Mouse (Mus musculus) limb, embryonic 11.5 days (tissue): ENCODE measurements around the gene Gdf1. TPM values are rescaled to one million over a fixed set of nuclear protein-coding genes. Genes with fewer than 3 reads are reported as not detected.

ENCODE experiments used
- ATAC-seq: fragments of 200-750 bp; cut with Nextera tagmentation; 2 replicates; pipeline ENCODE4 v1.8.0; 2017; ENCODE audit warnings: low read depth; ENCODE audit not compliant: insufficient number of reproducible peaks, low FRiP score, low TSS enrichment
- DNase-seq: peaks from one replicate; pipeline ENCODE4 v3.0.0-alpha.2; 2015; ENCODE audit warnings: low spot score
- H3K27ac ChIP-seq: fragments of 300-500 bp; sonication (generic); replicated peaks from 2 replicates; pipeline ENCODE4 v1.5.1; 2014; ENCODE audit warnings: low read depth, mild to moderate bottlenecking, low read length
- H3K27me3 ChIP-seq: fragments of 300-500 bp; sonication (generic); 2 replicates; pipeline ENCODE4 v1.6.1; 2014; ENCODE audit warnings: mild to moderate bottlenecking, low read length, mixed read lengths; ENCODE audit not compliant: control insufficient read depth, insufficient read depth
- H3K36me3 ChIP-seq: fragments of 300-500 bp; sonication (generic); 2 replicates; pipeline ENCODE4 v1.6.1; 2014; ENCODE audit warnings: mild to moderate bottlenecking, low read length, moderate library complexity, mixed read lengths; ENCODE audit not compliant: control insufficient read depth, insufficient read depth
- H3K4me1 ChIP-seq: fragments of 300-500 bp; sonication (generic); 2 replicates; pipeline ENCODE4 v1.6.1; 2014; ENCODE audit warnings: low read length, mixed read lengths; ENCODE audit not compliant: control insufficient read depth, insufficient read depth
- H3K4me2 ChIP-seq: fragments of 300-500 bp; sonication (generic); 2 replicates; pipeline ENCODE4 v1.6.1; 2014; ENCODE audit warnings: low read depth, mild to moderate bottlenecking, moderate library complexity; ENCODE audit not compliant: severe bottlenecking
- H3K4me3 ChIP-seq: fragments of 300-500 bp; sonication (generic); 2 replicates; pipeline ENCODE4 v1.5.1; 2014; ENCODE audit warnings: low read depth, low read length
- H3K9ac ChIP-seq: fragments of 300-500 bp; sonication (generic); 2 replicates; pipeline ENCODE4 v1.6.1; 2014; ENCODE audit warnings: mild to moderate bottlenecking, low read length
- H3K9me3 ChIP-seq: fragments of 300-500 bp; sonication (generic); 2 replicates; pipeline ENCODE4 v1.6.1; 2016; ENCODE audit warnings: low read length; ENCODE audit not compliant: control insufficient read depth
- WGBS: fragments of 180-500 bp; shearing (Covaris S2); extraction: QIAGEN DNeasy Blood & Tissue Kit; methylation state at CpG from one replicate; pipeline ENCODE4 v1.1.7; 2014; 5-methylcytosine and 5-hydroxymethylcytosine counted together
- polyA plus RNA-seq: library from polyadenylated mRNA; unstranded; fragments of >200 nt; fragmentation: Nextera tagmentation; extraction: Ambion mirVana; gene quantifications from 2 replicates; pipeline ENCODE4 v1.2.1, GENCODE M21; 2014

Gdf1 gene
- polyA plus RNA-seq, 1 experiment from 2014 or later, result 4.2 TPM

DNA sequence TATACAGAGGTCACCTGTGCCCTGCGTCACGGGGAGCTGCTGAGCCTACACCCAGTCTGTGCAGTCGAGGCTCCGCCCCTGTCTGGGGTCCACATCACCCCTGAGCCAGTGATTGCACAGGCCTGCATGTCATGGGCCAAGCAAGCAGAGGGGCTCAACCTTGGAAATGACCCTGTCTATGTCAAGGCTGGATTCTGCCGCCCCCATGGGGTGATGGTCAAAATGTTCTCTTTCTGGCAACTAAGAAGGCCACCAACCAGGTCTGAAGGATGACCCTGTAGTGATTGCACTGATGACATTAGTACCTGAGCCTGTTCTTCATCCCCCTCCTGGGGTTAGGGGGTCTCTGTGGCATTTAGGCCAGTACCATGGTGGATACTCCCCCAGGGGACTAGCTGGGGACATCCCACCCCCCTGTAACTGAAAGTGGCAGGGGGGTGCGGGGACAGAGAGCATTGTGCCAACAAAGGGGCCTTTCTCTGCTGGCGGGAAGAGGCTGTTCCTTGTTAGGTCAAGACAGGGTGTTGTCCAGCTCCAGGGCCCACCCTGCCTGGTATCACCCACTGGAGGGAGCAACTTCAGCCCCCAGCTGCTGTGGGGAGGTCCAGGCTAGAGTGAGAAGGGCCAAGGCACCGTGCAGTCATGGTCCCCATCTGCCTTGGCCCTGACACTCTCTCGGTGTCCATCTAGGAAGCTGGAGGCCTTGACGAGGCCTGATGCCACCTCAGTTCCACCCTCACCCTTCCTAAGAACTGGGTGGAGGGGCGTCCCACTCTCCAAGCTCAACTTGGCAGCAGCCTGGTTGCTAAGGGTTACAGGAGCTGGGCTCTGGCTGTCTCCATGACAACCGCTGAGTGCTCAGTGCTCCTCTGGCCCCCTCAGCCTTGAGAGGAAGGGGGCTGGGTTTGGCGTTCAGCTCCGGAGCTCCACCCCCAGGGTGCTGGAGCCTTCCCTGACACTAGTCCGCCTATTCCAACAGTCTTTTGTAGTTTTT lies 12.8 kb upstream of the Gdf1 start:
- ATAC-seq (peak; percentile 80), DNase-seq (peak; percentile 83)
- H3K9ac ChIP-seq, result no peak overlapping the region
- H3K27me3 ChIP-seq, result no peaks in the 10 kb centered on the region
- no peak overlapping the region; the same call in 1 of the 2 replicates for H3K27ac ChIP-seq
- peak overlapping the region; percentile 67 for H3K4me2 ChIP-seq
- 15% methylated on average over 15 of the region's 15 CpGs for WGBS
- H3K4me1 ChIP-seq, result peaks cover 19% of the 10 kb centered on the region
- H3K4me3 ChIP-seq, result peak overlapping the region; percentile 41
- peaks cover 8% of the 10 kb centered on the region for H3K36me3 ChIP-seq
- H3K9me3 ChIP-seq, result no peaks in the 10 kb centered on the region

DNA sequence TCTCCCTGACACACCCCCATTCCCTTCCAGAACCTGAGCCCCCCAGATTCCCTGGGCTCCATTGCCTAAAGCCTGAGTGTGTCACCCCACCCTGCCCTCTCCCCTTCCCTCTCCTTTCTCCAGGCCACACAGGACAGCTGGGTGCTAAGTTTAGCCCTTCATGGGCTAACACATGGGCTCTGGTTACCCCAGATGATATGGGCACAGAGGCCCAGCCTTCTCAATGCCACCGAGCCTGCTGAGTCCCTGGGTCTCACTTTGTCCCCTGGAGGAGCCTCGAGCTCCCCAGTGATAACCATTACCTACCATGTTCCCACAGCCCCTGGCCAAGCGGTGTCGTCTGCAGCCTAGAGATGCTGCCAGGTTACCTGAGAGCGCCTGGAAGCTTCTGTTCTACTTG lies 11.7 kb upstream of the Gdf1 start:
- Histone ChIP-seq H3K27ac (no peak overlapping the region), H3K4me1 (peaks cover 19% of the 10 kb centered on the region), H3K27me3 (no peaks in the 10 kb centered on the region), H3K4me2 (no peak overlapping the region), H3K4me3 (no peak overlapping the region), H3K9ac (no peak overlapping the region), H3K9me3 (no peaks in the 10 kb centered on the region), H3K36me3 (peaks cover 3% of the 10 kb centered on the region; the same call in 1 of the 2 replicates)
- ATAC-seq (no peak), DNase-seq (no peak)
- WGBS, result 82% methylated on average over 5 of the region's 5 CpGs

DNA sequence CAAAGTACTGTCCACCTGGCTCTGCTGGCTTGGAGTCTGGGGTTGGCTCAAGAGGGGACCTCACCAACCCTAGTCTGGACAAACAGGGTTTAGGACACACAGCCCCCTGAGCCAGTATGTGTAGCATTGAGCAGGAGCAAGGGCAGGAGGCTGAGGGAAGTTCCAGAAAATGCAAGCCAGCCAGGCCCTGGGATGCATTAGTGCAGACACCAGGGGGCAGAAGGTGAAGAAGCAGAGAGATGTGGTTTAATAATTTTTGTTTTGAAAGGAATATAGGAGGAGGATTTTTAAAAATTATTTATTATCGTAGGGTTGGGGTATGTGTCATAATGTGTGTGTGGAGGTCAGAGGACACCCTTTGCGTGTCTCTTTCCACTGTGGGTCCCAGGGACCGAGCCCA lies 5.9 kb upstream of the Gdf1 start:
- 0 out of 2 replicates have a peak, but pooled peaks cover 2% of the 10 kb centered on the region for H3K36me3 ChIP-seq
- no peaks in the 10 kb centered on the region for H3K27me3 ChIP-seq
- no peak overlapping the region for H3K4me3 ChIP-seq
- H3K9ac ChIP-seq, result no peak overlapping the region
- ATAC-seq (no peak), DNase-seq (no peak)
- no peaks in the 10 kb centered on the region; the same call in 1 of the 2 replicates for H3K4me1 ChIP-seq
- whole genome bisulfite sequencing, result 94% methylated on average over 3 of the region's 3 CpGs
- no peak overlapping the region for H3K27ac ChIP-seq
- H3K9me3 ChIP-seq, result no peaks in the 10 kb centered on the region
- no peak overlapping the region for H3K4me2 ChIP-seq

DNA sequence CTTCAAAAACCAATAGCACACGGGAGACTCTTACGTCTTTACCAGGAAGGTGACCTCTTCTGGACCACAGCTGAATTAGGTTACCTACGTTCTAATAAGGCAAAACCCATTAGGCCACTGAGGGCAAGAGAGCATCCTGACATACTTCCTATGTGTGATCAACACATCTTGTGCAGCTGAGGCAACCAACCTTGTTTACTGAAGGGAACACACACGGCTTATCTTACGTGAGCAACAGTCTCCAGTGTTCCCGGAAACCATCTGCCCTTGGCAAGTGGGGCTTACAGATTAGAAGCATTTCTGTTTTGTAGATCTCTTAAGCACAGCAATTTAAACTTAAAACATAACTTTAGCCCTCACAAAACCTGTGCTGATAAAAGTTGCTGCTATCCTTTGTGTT lies 2.1 kb upstream of the Gdf1 start:
- no peak overlapping the region for H3K4me2 ChIP-seq
- H3K4me3 ChIP-seq, result no peak overlapping the region
- no peaks in the 10 kb centered on the region for H3K9me3 ChIP-seq
- no peak overlapping the region for H3K27ac ChIP-seq
- peaks cover 22% of the 10 kb centered on the region for H3K4me1 ChIP-seq
- DNase-seq (no peak), ATAC-seq (no peak)
- peaks cover 7% of the 10 kb centered on the region for H3K36me3 ChIP-seq
- 97% methylated on average over 6 of the region's 6 CpGs for WGBS
- no peak overlapping the region for H3K9ac ChIP-seq
- no peaks in the 10 kb centered on the region for H3K27me3 ChIP-seq

DNA sequence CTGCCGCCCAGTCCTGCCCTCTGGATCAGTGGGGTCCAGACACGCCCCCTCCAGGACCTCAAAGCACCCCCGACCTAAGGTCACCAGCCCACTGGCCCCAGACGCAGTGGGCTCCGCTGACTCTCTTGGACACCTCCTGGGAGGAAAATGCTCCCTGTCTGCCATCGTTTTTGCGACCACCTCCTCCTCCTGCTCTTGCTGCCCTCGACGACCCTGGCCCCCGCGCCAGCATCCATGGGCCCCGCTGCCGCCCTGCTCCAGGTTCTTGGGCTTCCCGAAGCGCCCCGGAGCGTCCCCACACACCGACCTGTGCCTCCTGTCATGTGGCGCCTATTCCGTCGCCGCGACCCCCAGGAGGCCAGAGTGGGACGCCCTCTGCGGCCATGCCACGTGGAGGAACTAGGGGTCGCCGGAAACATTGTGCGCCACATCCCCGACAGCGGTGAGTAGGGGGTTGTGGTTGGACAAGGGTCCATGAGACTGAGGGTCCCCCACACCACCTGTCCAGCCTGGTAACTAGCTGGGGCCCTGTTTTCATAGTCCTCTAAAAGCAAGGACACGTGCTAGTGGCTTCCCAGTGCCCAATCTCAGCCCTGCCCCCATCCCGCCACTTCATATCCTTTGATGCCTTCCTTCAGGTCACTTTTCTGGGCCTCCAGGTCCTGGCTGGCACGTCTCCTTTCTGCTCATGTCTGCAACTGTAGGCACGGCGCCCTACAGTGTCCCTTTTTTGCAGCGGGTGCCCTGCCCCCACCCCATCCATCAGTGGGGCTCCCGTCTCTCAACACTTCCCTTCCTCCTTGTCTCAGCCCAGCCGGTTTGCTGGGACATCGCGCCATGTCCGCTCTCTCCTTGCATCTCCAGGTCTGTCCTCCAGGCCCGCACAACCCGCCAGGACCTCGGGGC lies 471 bp downstream of the Gdf1 start:
- DNase-seq (peak; percentile 67), ATAC-seq (peak; percentile 50; the same call in 1 of the 2 replicates)
- Histone ChIP-seq H3K4me2 (peak overlapping the region; percentile 35), H3K27ac (no peak overlapping the region), H3K4me1 (peaks cover 22% of the 10 kb centered on the region), H3K36me3 (peaks cover 29% of the 10 kb centered on the region), H3K4me3 (peak overlapping the region; percentile 19), H3K27me3 (no peaks in the 10 kb centered on the region), H3K9me3 (no peaks in the 10 kb centered on the region), H3K9ac (peak overlapping the region; percentile 36; the same call in 1 of the 2 replicates)
- WGBS, result 3% methylated on average over 45 of the region's 45 CpGs

DNA sequence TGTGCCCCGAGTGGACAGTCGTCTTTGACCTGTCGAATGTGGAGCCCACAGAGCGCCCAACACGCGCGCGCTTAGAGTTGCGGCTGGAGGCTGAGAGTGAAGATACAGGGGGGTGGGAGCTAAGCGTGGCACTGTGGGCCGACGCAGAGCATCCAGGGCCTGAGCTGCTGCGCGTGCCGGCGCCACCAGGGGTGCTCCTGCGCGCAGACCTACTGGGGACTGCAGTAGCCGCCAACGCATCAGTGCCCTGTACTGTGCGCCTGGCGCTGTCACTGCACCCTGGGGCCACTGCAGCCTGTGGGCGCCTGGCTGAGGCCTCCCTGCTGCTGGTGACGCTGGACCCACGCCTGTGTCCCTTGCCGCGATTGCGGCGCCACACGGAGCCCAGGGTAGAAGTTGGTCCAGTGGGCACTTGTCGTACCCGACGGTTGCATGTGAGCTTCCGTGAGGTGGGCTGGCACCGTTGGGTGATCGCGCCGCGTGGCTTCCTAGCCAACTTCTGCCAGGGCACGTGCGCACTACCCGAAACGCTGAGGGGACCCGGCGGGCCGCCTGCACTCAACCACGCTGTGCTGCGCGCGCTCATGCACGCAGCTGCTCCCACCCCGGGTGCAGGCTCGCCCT lies 1.2 kb downstream of the Gdf1 start:
- peaks cover 36% of the 10 kb centered on the region for H3K36me3 ChIP-seq
- no peak overlapping the region for H3K27ac ChIP-seq
- DNase-seq, result peak; percentile 83
- peaks cover 22% of the 10 kb centered on the region for H3K4me1 ChIP-seq
- 26% methylated on average over 53 of the region's 53 CpGs for WGBS
- no peaks in the 10 kb centered on the region for H3K27me3 ChIP-seq
- peak overlapping the region; percentile 19 for H3K4me3 ChIP-seq
- H3K9me3 ChIP-seq, result no peaks in the 10 kb centered on the region
- H3K9ac ChIP-seq, result peak overlapping the region; percentile 36; the same call in 1 of the 2 replicates
- ATAC-seq, result peak; percentile 82
- H3K4me2 ChIP-seq, result peak overlapping the region; percentile 35

DNA sequence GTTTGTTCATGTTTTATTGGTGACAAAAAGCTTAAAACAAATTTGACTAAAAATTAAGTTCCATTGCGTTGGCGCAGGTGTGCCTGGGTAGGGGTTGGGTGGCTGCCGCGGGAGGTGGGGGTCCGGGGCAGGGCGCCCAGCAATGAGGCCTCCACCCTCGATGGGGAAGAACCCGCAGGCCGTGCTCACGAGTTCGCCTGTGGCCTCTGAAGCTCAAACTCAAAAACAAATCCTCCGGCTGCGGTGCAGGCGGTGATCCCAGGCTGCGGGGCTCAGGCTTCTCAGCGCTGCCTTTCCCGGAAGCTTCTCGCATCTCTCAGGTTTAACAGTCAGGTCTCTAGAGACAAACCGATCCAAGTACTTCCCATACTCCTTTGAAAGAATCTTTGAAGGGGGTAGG lies 1.9 kb downstream of the Gdf1 start:
- ATAC-seq (no peak), DNase-seq (peak; percentile 45)
- Histone ChIP-seq H3K27ac (no peak overlapping the region), H3K9me3 (no peaks in the 10 kb centered on the region), H3K4me1 (peaks cover 22% of the 10 kb centered on the region), H3K27me3 (no peaks in the 10 kb centered on the region), H3K36me3 (peaks cover 43% of the 10 kb centered on the region), H3K9ac (peak overlapping the region; percentile 17; the same call in 1 of the 2 replicates), H3K4me2 (no peak overlapping the region), H3K4me3 (no peak overlapping the region)
- 68% methylated on average over 19 of the region's 19 CpGs for WGBS
